Mouse (Mus musculus) bone marrow macrophage, adult 2 months (primary cell): ENCODE measurements at regions not wholly inside any gene's neighbourhood (a gene's known extent, or its start where the extent isn't known, plus 50 kb on each side); places are given as distances from the start of the nearest gene placed in this dataset.

Experiments used
- CTCF ChIP-seq: IDR thresholded peaks from 2 replicates; pipeline ENCODE4 v1.5.1; 2012; ENCODE audit warnings: low read depth, mild to moderate bottlenecking, low read length, moderate library complexity
- POLR2A ChIP-seq: IDR thresholded peaks from 2 replicates; pipeline ENCODE4 v1.6.1; 2012; ENCODE audit warnings: mild to moderate bottlenecking, low read depth, low read length, borderline replicate concordance

DNA sequence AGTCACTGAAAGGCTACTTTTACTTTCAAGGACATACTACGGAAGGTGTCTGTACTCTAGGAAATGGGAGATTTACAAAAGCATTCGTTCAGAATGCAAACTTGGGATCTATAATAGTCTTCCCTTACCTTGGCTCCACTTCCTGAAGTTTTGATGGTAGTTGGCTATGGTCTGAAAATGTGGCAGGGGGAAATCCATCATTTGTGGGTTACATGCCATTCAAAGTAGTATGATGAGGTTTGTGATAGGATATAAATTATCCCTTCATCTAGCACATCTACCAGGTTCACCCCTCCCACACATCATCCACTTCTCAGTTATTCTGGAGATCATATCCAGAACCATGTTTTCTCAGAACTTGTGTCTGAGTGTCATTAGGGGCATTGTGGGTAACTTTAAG, 184.7 kb upstream of the Gm5148 start:
- TF ChIP-seq CTCF: no peak
- no peak for TF ChIP-seq POLR2A
